Mouse (Mus musculus): ENCODE results near the gene Fancd2os. TPM values are rescaled to one million over a fixed set of nuclear protein-coding genes. Genes with fewer than 3 reads are reported as not detected.

Fancd2os gene
- total and polyA plus RNA-seq, 3 experiments, result 0.31 TPM; not detected in 2

- peak; percentile 53; the same call in 1 of the 2 replicates for TF ChIP-seq POLR2AphosphoS2 (IDR thresholded peaks at IDR 0.05; ENCODE audit: low read depth, low read length)
- no peak for TF ChIP-seq JUND (conservative IDR thresholded peaks at IDR 0.05; ENCODE audit: low read depth, low read length)
- TF ChIP-seq TCF12 (IDR thresholded peaks at IDR 0.05; ENCODE audit: low read depth, low read length), result peak; percentile 92
- TF ChIP-seq CHD1 (IDR thresholded peaks at IDR 0.05; ENCODE audit: low read depth, low read length), result peak; percentile 47; the same call in 1 of the 2 replicates
- no peak; the same call in 1 of the 2 replicates for TF ChIP-seq USF2 (conservative IDR thresholded peaks at IDR 0.05; ENCODE audit: low read depth, low read length)
- peak; percentile 58; the same call in 1 of the 2 replicates for TF ChIP-seq BHLHE40 (IDR thresholded peaks at IDR 0.05; ENCODE audit: low read depth, low read length)
- peak; percentile 57; the same call in 1 of the 2 replicates for TF ChIP-seq HCFC1 (IDR thresholded peaks at IDR 0.05; ENCODE audit: low read depth, low read length)
- no peak; the same call in 1 of the 2 replicates for TF ChIP-seq NRF1 (IDR thresholded peaks at IDR 0.05; ENCODE audit: low read depth, low read length)
Observed at GRCm38 (mm10) chr6:113638302-113639040, 38.0 kb upstream of the Fancd2os start, which contains the start of gene Irak2 (continued).

GRCm38 (mm10) chr6:113632863-113633262 is 32.3 kb upstream of the Fancd2os start:
- dilution Hi-C loops (cut with MboI; ENCODE audit: extremely low pct_ligation_motif_present, extremely low pct_unique_long_range_greater_than_20kb, low sequenced_read_pairs) (no loop called here), in situ Hi-C loops (cut with MboI; ENCODE audit: low pct_ligation_motif_present, low pct_unique_long_range_greater_than_20kb, low sequenced_read_pairs) (no loop called here)
- no peak for DNase-seq (ENCODE audit: extremely low read depth)
- no peak for TF ChIP-seq ZC3H11A (IDR thresholded peaks at IDR 0.05; ENCODE audit: low read depth, low read length)
- TF ChIP-seq MEF2A (IDR thresholded peaks at IDR 0.05; ENCODE audit: borderline replicate concordance, low read depth, low read length), result no peak
- Histone ChIP-seq H3K27ac (ENCODE audit: insufficient read depth, low read depth) (no peak overlapping the region), H3K9me3 (replicated peaks; ENCODE audit: low read length) (no peaks in the 10 kb centered on the region), H3K36me3 (replicated peaks in 1 of 2; ENCODE audit: control insufficient read depth in 1 of 2, insufficient read depth in 1 of 2, low read length in 1 of 2) (peaks cover 35 to 54% of the 10 kb centered on the region in 2 experiments), H3K4me1 (ENCODE audit: control insufficient read depth in 1 of 2, insufficient read depth in 2 of 2) (peaks cover 4 to 19% of the 10 kb centered on the region in 2 experiments; a peak in 3 of 4 replicates), H3K4me2 (ENCODE audit: insufficient read depth, low read depth, poor library complexity, severe bottlenecking) (no peak overlapping the region), H3K4me3 (replicated peaks in 1 of 3; ENCODE audit: low read depth in 2 of 3, low read length in 2 of 3, poor library complexity in 1 of 3) (no peak overlapping the region), H3K79me2 (replicated peaks; ENCODE audit: control insufficient read depth, extremely low read depth, insufficient read depth, poor library complexity, severe bottlenecking) (no peaks in the 10 kb centered on the region), H3K27me3 (replicated peaks) (no peaks in the 10 kb centered on the region), H3K9ac (ENCODE audit: insufficient read depth, low read depth) (no peak overlapping the region)

- peaks cover 11% of the 10 kb centered on the region for H3K79me2 ChIP-seq (replicated peaks; ENCODE audit: control insufficient read depth, extremely low read depth, insufficient read depth, poor library complexity, severe bottlenecking)
- dilution Hi-C loops (cut with MboI; ENCODE audit: extremely low pct_ligation_motif_present, extremely low pct_unique_long_range_greater_than_20kb, low sequenced_read_pairs), result no loop called here
- peaks cover 38 to 70% of the 10 kb centered on the region in 2 experiments for H3K36me3 ChIP-seq (replicated peaks in 1 of 2; ENCODE audit: control insufficient read depth in 1 of 2, insufficient read depth in 1 of 2, low read length in 1 of 2)
- H3K4me3 ChIP-seq (replicated peaks in 1 of 3; ENCODE audit: low read depth in 2 of 3, low read length in 2 of 3, poor library complexity in 1 of 3), result no peak overlapping the region
- H3K27ac ChIP-seq (ENCODE audit: insufficient read depth, low read depth), result no peak overlapping the region
- TF ChIP-seq ELF1 (IDR thresholded peaks at IDR 0.05; ENCODE audit: low read depth, low read length) (no peak), MAFK (IDR thresholded peaks at IDR 0.05; ENCODE audit: insufficient replicate concordance, low read length) (no peak), POLR2AphosphoS2 (IDR thresholded peaks at IDR 0.05; ENCODE audit: low read depth, low read length) (no peak), ZKSCAN1 (IDR thresholded peaks at IDR 0.05; ENCODE audit: borderline replicate concordance, low read depth, low read length) (no peak), PAX5 (IDR thresholded peaks at IDR 0.05; ENCODE audit: low read length) (no peak), TCF12 (IDR thresholded peaks at IDR 0.05; ENCODE audit: low read depth, low read length) (no peak), RCOR1 (conservative IDR thresholded peaks at IDR 0.05; ENCODE audit: low read depth, low read length) (no peak), RAD21 (IDR thresholded peaks at IDR 0.05; ENCODE audit: low read depth, low read length) (no peak), GABPA (IDR thresholded peaks at IDR 0.05; ENCODE audit: insufficient replicate concordance, low read depth, low read length) (no peak), IRF4 (IDR thresholded peaks at IDR 0.05; ENCODE audit: low read depth, low read length) (no peak)
- no peak for DNase-seq (ENCODE audit: extremely low read depth)
- no peak overlapping the region for H3K4me2 ChIP-seq (ENCODE audit: insufficient read depth, low read depth, poor library complexity, severe bottlenecking)
- no peaks in the 10 kb centered on the region for H3K9me3 ChIP-seq (replicated peaks; ENCODE audit: low read length)
- peaks cover 11 to 33% of the 10 kb centered on the region in 2 experiments for H3K4me1 ChIP-seq (ENCODE audit: control insufficient read depth in 1 of 2, insufficient read depth in 2 of 2)
- no peak overlapping the region for H3K9ac ChIP-seq (ENCODE audit: insufficient read depth, low read depth)
- no peaks in the 10 kb centered on the region for H3K27me3 ChIP-seq (replicated peaks)
- in situ Hi-C loops (cut with MboI; ENCODE audit: low pct_ligation_motif_present, low pct_unique_long_range_greater_than_20kb, low sequenced_read_pairs), result no loop called here
Observed at GRCm38 (mm10) chr6:113630322-113630721, 29.8 kb upstream of the Fancd2os start.

All from CH12.LX (cell line).